Mouse (Mus musculus) skeletal muscle tissue, adult 2 months (tissue): ENCODE measurements around the gene Tm4sf1.
A peak's percentile ranks its signal among the peaks of the same experiment; 100 is the strongest.

Source experiments
- DNase-seq: peaks from one replicate; pipeline ENCODE4 v3.0.0-alpha.2; 2012; ENCODE audit warnings: low read depth, low spot score

Gene Tm4sf1

DNA sequence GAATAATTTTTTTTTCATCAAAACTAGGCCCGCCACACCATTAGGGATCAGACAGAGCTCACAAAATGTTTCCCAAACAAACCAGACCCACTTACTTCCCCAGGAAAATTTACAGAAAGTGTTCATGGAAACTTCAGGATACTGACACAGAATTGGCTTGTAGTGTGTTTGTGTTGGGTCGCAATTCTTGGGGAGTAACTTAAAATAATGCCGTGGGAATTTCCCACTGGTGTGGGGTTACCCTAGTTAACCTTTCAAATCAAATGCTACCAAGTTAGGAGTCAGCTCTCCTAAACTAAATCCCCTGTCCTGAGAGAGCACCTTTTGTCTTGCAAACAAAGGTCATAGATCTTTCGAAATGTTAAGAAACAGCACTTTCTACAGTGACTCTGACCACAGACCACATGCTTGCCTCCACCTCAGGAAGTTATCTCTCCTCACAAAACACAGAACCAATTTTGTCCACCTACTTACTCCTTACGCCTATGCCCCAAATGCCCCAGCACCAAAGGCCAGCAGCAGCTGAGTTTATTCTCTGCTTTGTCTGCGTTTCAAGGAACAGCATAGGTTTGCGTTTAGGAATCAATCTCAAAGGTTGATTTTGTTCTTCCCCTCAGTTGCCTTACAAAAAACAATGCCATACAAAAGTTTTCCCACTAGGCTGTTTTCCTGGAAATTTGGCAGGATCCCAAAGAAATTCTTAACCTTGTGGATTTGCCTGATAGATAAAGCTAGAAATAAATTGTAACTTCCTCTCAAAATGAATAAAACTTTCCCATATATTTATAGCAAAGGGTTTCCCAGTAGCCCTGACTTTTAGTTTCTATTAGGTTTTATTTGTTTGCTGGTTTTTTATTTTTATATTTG lies 13.7 kb downstream of the Tm4sf1 start:
- DNase-seq, result no peak

DNA sequence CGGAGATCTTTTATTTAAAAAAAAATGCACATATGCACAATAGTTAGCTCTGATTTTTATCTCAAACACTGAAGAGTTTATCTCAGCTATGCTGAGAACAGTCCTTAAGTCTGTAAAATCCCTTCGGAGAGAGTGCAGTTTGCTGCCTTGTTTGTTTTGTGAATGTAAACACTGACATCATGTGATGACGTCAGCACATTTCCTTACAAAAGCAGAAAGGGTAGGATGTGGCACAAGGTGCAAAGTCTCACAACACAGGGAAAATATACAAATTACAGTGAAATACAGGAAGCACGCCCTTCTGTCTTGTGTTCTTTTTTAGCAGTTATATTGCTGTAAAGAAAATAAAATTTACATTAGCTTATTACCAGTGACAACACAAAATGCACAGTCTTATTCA lies 14.3 kb downstream of the Tm4sf1 start:
- DNase-seq, result no peak

DNA sequence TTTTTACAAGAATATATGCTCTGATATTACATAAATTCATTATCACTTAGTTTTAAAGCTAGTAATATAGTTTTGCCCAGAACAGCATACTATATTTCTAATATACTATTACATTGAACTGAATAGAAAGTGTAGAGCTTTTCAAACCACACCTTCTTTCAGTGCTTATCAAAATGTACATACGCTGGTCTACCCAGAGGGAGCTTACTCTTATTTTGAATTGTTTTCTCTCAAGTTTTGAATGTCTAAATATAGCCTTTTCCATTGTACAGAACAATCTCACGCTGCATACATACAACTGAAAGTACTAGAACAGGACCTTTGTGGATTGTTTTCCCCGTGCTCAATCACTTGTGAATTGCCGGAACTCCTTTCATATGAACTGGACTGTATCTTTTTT lies 23.6 kb downstream of the Tm4sf1 start:
- DNase-seq, result no peak

DNA sequence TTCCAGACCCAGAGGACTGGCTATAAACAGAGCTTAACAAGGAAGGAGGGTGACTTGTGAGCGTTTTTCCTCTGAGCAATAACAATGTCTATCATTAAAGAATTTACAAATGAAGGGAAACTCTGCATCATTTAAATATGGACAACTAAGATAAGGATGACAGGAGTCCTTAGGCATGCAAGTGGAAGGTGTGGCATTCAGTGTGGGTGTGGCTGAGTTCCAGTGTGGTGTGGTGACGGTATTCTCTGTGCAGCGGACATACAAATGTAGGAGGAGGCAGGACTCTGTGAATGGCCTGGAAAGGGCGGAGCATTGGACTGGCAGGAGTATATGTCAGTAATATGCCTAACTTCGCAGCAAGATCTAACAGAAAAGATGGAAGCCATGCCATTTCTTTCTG lies 24.3 kb downstream of the Tm4sf1 start:
- no peak for DNase-seq

GRCm38 (mm10) chr3:57276821-57277220 lies 25.0 kb downstream of the Tm4sf1 start:
- DNase-seq, result no peak

DNA sequence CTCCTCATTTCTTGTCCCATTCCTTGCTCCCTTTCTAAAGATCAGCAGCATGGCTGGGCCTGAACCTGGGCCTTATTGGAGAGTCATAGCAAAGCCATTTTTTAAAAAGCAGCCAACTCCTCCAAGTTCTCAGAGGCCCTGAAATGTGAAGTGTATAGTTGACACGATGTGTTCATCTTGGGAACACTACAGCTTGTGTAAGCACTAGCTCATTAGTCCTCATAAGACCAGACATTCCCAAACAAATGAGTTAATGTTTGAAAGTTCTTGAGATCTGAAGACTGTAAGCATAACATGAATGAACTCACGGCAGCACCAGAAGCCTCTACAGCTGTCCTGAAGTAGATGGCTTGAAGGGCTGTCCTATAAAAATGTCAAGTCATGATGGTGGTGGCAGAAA lies 32.8 kb downstream of the Tm4sf1 start:
- no peak for DNase-seq

GRCm38 (mm10) chr3:57267559-57268173 lies 34.1 kb downstream of the Tm4sf1 start:
- peak; percentile 16 for DNase-seq

DNA sequence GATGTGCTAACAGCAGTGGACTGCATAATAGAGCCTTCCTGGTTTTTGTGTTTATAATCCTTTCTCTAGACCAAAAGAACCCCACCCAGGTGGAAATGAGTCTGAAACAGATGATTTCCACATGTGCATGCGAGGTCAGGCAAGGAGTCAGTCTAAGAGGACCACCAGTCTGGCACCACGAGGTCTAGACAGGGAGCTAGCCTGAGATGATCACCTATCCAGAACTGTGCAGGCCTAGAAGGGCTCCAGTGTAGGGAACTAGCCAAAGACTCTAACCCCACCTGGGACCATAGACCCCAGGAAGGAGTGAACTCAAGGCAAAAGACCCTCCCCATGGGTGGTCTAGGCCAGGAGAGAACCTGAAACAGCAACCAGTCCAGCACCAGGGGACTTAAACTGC lies 48.7 kb downstream of the Tm4sf1 start:
- no peak for DNase-seq

- DNase-seq, result peak; percentile 63
Observed at GRCm38 (mm10) chr3:57252551-57252950, 49.2 kb downstream of the Tm4sf1 start.

DNA sequence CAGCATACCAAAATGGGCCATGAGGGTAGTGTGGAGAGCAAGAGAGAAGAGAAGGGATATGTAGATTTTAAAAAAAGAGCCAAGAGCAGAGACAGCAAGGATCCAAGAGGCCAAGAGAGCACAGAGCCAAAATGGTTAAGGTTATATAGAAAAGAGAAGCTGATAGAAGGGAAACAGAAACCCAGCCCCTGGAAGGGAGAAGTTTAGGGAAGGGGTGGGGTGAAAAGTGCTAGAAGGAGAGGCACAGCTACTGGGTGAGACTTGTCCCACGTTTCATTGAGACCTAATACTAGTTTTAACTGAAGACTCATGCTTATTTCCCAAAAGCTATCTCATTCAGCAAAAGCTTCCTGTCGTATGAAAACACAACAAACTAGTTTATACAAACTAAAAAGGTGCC lies 56.5 kb downstream of the Tm4sf1 start:
- DNase-seq, result no peak
